Mouse (Mus musculus): Measurements from ENCODE around the gene Lmx1b.
A peak's percentile ranks its signal among the peaks of the same experiment; 100 is the strongest.

GRCm38 (mm10) chr2:33552672-33553071, 87.6 kb downstream of the Lmx1b start:
- TF ChIP-seq CTCF (IDR thresholded peaks at IDR 0.05; ENCODE audit: low read depth, low read length): peak; percentile 59
- no peak for TF ChIP-seq POLR2A (IDR thresholded peaks at IDR 0.05; ENCODE audit: borderline replicate concordance, low read depth, low read length)

Data from bone marrow macrophage, adult 2 months (primary cell).